Mouse (Mus musculus) stomach, embryonic 15.5 days (tissue): ENCODE results near the gene Tcp1. TPM values are rescaled to one million over a fixed set of nuclear protein-coding genes. Genes with fewer than 3 reads are reported as not detected.

ENCODE experiments used
- ATAC-seq: fragments of 200-750 bp; cut with Nextera tagmentation; 2 replicates; pipeline ENCODE4 v1.8.0; 2017; ENCODE audit warnings: low read depth, moderate number of reproducible peaks, moderate TSS enrichment; ENCODE audit not compliant: insufficient read depth, low FRiP score
- H3K27ac ChIP-seq: fragments of 300-500 bp; sonication (generic); 2 replicates; pipeline ENCODE4 v1.5.1; 2015; ENCODE audit warnings: mild to moderate bottlenecking, inconsistent platforms
- H3K27me3 ChIP-seq: fragments of 300-500 bp; sonication (generic); replicated peaks from 2 replicates; pipeline ENCODE4 v1.6.1; 2015; ENCODE audit warnings: inconsistent platforms
- H3K36me3 ChIP-seq: fragments of 300-500 bp; sonication (generic); 2 replicates; pipeline ENCODE4 v1.6.1; 2015; ENCODE audit warnings: inconsistent platforms
- H3K4me1 ChIP-seq: fragments of 300-500 bp; sonication (generic); 2 replicates; pipeline ENCODE4 v1.6.1; 2015; ENCODE audit warnings: inconsistent platforms
- H3K4me2 ChIP-seq: fragments of 300-500 bp; sonication (generic); 2 replicates; pipeline ENCODE4 v1.6.1; 2015; ENCODE audit warnings: mild to moderate bottlenecking, inconsistent platforms
- H3K4me3 ChIP-seq: fragments of 300-500 bp; sonication (generic); replicated peaks from 2 replicates; pipeline ENCODE4 v1.5.1; 2015; ENCODE audit warnings: inconsistent platforms
- H3K9ac ChIP-seq: fragments of 300-500 bp; sonication (generic); 2 replicates; pipeline ENCODE4 v1.6.1; 2015; ENCODE audit warnings: inconsistent platforms
- H3K9me3 ChIP-seq: fragments of 300-500 bp; sonication (generic); 2 replicates; pipeline ENCODE4 v1.6.1; 2016; ENCODE audit warnings: inconsistent platforms
- WGBS: fragments of 180-500 bp; shearing (Covaris S2); methylation state at CpG from one replicate; pipeline ENCODE4 v1.1.7; 2015; 5-methylcytosine and 5-hydroxymethylcytosine counted together
- polyA plus RNA-seq: library from polyadenylated mRNA; unstranded; fragments of >200 nt; fragmentation: Nextera tagmentation; extraction: Ambion mirVana; gene quantifications from 2 replicates; pipeline ENCODE4 v1.2.1, GENCODE M21; 2015

Gene Tcp1
- polyA plus RNA-seq = 369 and 399 TPM in 2 replicates

DNA sequence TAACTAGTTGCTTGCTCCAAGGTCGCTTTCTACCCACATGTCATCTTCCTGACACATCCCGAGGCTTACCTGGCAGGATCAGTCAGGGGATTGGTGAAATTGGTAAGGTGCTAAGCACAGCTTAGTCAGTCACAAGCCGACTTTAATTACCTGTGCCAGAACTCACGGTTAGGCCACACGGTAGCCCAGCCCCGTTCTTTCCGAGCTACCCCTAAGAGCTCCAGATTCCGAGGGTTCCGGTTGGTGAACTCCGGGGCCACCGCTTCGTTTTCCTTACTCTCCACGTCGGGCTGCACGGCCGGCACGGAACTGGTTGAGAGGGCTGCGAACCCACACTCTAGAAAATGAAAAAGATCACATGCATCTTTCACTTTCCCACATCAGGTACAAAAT lies at the start of gene Tcp1:
TSS of gene Tcp1 (plus strand) at position 214 of the 393 bp plus-strand sequence.
- ATAC-seq = no peak
- H3K36me3 ChIP-seq = peaks cover 40% of the 10 kb centered on the region
- no peaks in the 10 kb centered on the region for H3K27me3 ChIP-seq
- WGBS = 0% methylated on average over 18 of the region's 18 CpGs
- peak within 1 kb of the TSS; percentile 77 for H3K4me3 ChIP-seq
- H3K4me1 ChIP-seq = no peaks in the 10 kb centered on the region
- peak within 1 kb of the TSS; percentile 86 for H3K27ac ChIP-seq
- H3K4me2 ChIP-seq = peak within 1 kb of the TSS; percentile 67
- H3K9me3 ChIP-seq = no peaks in the 10 kb centered on the region
- H3K9ac ChIP-seq = peak within 1 kb of the TSS; percentile 87

DNA sequence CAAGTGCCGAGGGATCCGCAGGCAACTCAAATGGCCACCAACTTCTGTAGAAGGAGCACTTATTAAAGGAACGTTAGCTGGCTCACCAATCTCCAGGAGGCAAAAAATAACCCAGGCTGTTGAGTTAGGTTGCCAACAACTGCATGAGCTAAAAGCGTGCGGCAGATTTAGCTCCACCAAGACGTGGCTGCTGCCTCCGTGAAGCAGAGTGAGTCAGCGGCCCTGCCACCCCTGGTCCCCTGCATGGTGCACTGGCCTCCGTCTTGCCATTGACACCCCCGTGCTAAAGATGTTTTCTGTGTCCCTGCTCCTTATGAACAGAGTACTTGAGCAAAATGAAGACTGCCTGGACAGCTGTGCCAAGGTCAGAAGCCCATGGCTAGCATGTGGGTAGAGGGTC lies 48.6 kb upstream of the Tcp1 start:
- Histone ChIP-seq H3K36me3 (no peaks in the 10 kb centered on the region), H3K27ac (no peak overlapping the region), H3K27me3 (no peaks in the 10 kb centered on the region), H3K9ac (no peak overlapping the region), H3K9me3 (no peaks in the 10 kb centered on the region), H3K4me3 (no peak overlapping the region), H3K4me1 (0 out of 2 replicates have a peak, but pooled peaks cover 8% of the 10 kb centered on the region), H3K4me2 (no peak overlapping the region)
- ATAC-seq = no peak
- 86% methylated on average over 10 of the region's 10 CpGs for WGBS

DNA sequence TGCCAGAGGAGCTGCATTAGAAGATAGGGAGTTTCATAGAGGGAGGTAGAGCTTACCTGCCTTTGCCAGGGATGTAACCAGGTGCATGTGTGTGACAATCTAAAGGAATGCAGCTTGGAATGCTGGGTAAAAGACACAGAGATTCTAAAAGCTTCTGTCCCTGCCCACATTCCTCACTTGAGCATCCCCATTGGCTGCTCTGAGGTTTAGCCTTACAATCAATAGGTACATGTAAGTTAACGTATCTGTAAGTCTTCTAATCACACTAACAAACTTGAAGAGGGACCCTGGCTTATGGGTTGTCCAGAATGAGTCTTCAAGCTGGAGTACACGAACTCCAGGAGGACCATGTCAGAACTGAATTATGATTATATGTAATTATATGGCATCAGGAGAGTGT lies 47.5 kb upstream of the Tcp1 start, which contains the start of gene Mas1:
TSS of gene Mas1 (minus strand) at position 101 of the 400 bp plus-strand sequence.
- ATAC-seq = no peak
- no peaks in the 10 kb centered on the region for H3K9me3 ChIP-seq
- 0 out of 2 replicates have a peak, but pooled peaks cover 8% of the 10 kb centered on the region for H3K4me1 ChIP-seq
- H3K4me2 ChIP-seq = no peak within 1 kb of the TSS
- no peaks in the 10 kb centered on the region for H3K27me3 ChIP-seq
- no peak within 1 kb of the TSS for H3K27ac ChIP-seq
- no peaks in the 10 kb centered on the region for H3K36me3 ChIP-seq
- H3K9ac ChIP-seq = no peak within 1 kb of the TSS
- 25% methylated on average over 2 of the region's 2 CpGs for WGBS
- H3K4me3 ChIP-seq = no peak within 1 kb of the TSS

DNA sequence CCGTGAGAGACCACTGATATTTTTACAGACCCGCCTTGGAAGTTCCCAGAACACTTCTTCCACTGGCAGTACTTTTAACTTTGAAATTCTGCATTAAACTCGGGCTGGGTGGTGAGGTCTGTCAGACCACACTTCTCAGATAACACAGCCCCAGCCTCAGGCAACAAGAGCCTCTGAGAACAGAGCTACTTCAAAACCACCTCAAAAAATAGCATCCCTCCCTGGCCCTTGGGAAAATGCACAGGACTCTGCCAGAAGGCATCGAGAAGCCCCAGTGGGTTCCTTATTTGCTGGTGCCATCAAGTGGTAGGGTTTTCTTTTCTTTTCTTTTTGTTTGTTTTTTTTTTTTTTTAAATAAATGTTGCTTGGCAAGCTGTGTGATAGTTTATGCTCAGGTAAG lies 46.9 kb upstream of the Tcp1 start:
- Histone ChIP-seq H3K36me3 (no peaks in the 10 kb centered on the region), H3K4me2 (no peak overlapping the region), H3K9me3 (no peaks in the 10 kb centered on the region), H3K4me3 (no peak overlapping the region), H3K4me1 (0 out of 2 replicates have a peak, but pooled peaks cover 8% of the 10 kb centered on the region), H3K27me3 (no peaks in the 10 kb centered on the region), H3K9ac (no peak overlapping the region), H3K27ac (no peak overlapping the region)
- no peak for ATAC-seq
- WGBS = 16% methylated on average over 4 of the region's 4 CpGs

DNA sequence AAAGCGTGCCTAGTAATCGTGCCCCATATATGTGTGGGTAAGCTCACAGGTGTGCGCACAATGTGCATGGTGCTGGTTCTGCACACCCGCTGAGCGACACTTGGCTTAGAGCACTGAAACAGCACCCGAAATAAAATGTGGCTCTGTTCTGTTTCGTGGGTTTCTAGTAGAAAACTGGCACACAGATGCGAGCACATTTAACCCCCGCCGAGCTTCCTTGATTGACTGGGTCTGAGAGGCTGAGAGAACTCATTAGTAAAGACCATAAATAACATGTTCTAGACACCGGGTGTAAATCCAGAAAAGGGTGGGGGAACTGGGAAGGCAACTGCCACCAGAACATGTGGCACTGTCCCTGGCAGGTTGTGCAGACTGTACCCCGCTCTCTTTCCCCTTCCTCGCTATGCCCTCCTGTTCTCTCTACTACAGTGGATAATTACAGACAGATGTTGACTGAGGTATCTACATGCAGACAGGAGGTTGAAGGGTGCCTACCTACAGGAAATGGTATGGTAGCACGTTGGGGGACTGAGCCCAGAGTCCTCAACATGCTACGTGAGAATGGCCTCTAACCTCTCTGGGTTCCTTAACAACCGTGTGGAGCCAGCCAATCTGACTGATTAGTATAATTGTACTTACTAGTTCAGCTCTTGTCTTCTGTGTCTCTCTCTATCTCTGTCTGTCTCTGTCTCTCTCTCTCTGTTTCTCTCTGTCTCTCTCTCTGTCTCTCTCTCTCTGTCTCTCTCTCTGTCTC lies 43.0 kb upstream of the Tcp1 start:
- Histone ChIP-seq H3K4me1 (0 out of 2 replicates have a peak, but pooled peaks cover 8% of the 10 kb centered on the region), H3K4me2 (no peak overlapping the region), H3K4me3 (no peak overlapping the region), H3K27me3 (no peaks in the 10 kb centered on the region), H3K27ac (no peak overlapping the region), H3K36me3 (no peaks in the 10 kb centered on the region), H3K9me3 (no peaks in the 10 kb centered on the region), H3K9ac (no peak overlapping the region)
- ATAC-seq = no peak
- WGBS = 65% methylated on average over 16 of the region's 16 CpGs

DNA sequence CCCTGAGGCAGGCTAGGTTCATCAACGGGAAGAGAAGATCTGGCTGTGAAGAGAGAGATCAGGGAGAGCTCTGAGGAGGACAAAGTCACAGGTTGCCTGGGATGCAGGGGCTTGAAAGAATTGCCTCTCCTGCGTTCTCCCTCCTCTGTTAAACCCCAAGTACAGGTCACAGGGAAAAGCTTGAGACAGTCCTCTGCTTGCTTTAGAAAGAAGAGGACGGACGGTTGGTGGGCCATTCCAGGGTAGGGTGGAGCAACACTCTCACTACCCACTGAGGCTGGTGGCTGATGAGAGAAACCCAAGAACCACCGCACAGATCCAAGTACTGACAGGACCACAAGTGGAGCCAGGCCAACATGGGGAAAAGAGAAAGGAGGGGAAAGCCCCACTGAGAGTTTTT lies 39.8 kb upstream of the Tcp1 start, which contains the start of gene Mrgprh:
TSS of gene Mrgprh (plus strand) at position 301 of the 400 bp plus-strand sequence.
- no peaks in the 10 kb centered on the region for H3K4me1 ChIP-seq
- H3K9ac ChIP-seq = no peak within 1 kb of the TSS
- 74% methylated on average over 5 of the region's 5 CpGs for WGBS
- no peak within 1 kb of the TSS for H3K4me2 ChIP-seq
- no peaks in the 10 kb centered on the region for H3K9me3 ChIP-seq
- no peaks in the 10 kb centered on the region for H3K36me3 ChIP-seq
- no peaks in the 10 kb centered on the region for H3K27me3 ChIP-seq
- H3K27ac ChIP-seq = no peak within 1 kb of the TSS
- ATAC-seq = no peak
- no peak within 1 kb of the TSS for H3K4me3 ChIP-seq

DNA sequence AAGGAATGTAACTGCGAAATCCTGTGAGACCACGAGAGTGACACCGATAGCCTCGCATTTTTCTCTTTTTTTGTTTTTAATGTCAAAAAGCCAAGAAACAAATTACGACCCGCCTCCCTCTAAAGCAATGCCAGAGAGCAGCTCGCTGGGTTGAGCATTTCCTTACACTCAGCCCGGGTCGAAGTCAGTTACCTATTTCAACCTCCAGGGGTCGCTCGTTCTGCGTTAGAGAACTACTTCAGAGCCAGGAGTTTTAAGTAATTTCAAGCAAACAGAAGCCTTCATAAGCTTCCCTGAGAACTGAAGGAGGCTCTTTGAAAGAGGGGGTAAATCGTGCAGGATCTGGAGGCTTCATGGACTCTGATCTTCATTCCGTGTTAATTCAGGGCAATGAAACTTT lies 35.3 kb upstream of the Tcp1 start:
- no peak overlapping the region for H3K9ac ChIP-seq
- no peaks in the 10 kb centered on the region for H3K27me3 ChIP-seq
- no peaks in the 10 kb centered on the region for H3K36me3 ChIP-seq
- 4% methylated on average over 14 of the region's 14 CpGs for WGBS
- no peak overlapping the region; the same call in 1 of the 2 replicates for H3K4me3 ChIP-seq
- peak; percentile 50; the same call in 1 of the 2 replicates for ATAC-seq
- H3K4me1 ChIP-seq = no peaks in the 10 kb centered on the region
- no peaks in the 10 kb centered on the region for H3K9me3 ChIP-seq
- no peak overlapping the region for H3K27ac ChIP-seq
- H3K4me2 ChIP-seq = peak overlapping the region; percentile 43

DNA sequence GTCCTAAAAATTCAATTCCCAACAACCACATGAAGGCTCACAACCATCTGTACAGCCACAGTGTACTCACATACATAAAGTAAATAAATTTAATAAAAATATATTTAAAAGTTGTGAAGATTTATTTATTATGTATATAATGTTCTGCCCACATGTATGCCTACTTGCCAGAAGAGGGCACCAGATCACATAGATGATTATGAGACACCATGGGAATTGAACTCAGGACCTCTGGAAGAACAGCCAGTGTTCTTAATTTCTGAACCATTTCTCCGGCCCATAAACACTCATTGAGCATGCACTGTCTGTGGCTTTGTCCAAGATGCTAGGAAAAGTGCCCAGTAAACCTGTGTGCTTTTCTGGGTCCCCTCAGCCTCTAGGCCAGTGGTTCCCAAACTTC lies 34.3 kb upstream of the Tcp1 start:
- ATAC-seq = no peak
- Histone ChIP-seq H3K36me3 (no peaks in the 10 kb centered on the region), H3K4me3 (no peak overlapping the region), H3K9me3 (no peaks in the 10 kb centered on the region), H3K27me3 (no peaks in the 10 kb centered on the region), H3K9ac (no peak overlapping the region), H3K4me2 (no peak overlapping the region), H3K27ac (no peak overlapping the region), H3K4me1 (no peaks in the 10 kb centered on the region)
- WGBS = 79% methylated on average over 1 of the region's 1 CpGs

DNA sequence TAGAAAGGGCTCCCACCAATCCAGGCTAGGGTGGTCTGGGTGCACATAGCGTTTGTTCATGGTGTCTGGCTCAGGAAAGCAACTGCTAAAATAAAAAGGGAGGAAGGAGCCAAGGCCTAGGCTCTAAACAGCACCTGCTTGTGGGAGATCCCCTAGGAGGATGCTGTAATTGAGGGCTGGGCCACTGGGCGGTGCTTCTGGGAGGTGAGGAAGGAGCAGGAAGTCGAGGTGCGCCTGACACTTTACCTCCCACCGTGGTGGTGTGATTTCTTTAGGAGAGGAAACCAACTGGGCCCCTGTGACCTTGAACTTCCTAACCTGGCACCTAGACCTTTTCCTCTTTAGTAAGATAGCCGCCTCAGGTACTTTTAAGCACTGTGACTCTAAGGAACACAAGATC lies 28.9 kb upstream of the Tcp1 start:
- no peaks in the 10 kb centered on the region for H3K27me3 ChIP-seq
- no peaks in the 10 kb centered on the region for H3K9me3 ChIP-seq
- ATAC-seq = no peak
- no peak overlapping the region for H3K9ac ChIP-seq
- no peak overlapping the region for H3K27ac ChIP-seq
- no peak overlapping the region for H3K4me2 ChIP-seq
- no peak overlapping the region for H3K4me3 ChIP-seq
- no peaks in the 10 kb centered on the region for H3K36me3 ChIP-seq
- peaks cover 3% of the 10 kb centered on the region; the same call in 1 of the 2 replicates for H3K4me1 ChIP-seq
- WGBS = 38% methylated on average over 6 of the region's 6 CpGs

DNA sequence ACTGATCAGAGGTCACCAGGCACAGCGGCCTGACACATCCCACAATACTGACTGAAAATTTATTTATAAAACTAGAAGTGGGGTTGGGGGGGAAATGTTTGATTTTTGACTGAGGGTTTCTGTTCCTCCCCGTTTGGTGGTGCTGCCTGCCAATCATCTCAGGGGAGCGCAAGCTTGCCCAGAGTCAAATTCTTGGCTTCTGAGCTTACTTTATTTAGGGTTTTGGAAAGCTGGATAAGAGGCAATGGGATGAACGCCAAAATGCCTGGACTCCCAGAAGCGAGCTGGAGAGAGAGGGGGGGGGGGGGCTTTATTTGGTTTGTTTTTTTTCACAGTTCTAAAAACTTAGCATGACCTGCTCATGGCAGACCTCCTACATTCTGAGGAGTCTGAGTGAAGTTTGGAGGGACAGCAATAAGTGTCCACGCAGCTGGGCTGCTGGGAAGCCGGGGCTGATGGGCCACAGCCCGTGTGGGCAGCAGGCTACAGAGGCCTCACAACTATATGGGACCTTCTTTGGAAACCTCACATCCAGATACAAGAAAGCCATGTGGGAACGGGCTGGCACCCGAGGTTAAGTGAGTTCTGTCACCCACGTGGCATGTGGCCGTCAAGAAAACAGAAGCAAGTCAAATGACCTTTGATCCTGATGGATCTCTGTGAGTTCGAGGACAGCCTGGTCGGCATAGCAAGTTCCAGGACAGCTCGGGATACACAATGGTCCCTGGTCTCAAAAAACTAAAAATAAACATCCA lies 28.3 kb upstream of the Tcp1 start:
- ATAC-seq = no peak
- Histone ChIP-seq H3K4me3 (no peak overlapping the region), H3K36me3 (no peaks in the 10 kb centered on the region), H3K27me3 (no peaks in the 10 kb centered on the region), H3K9ac (no peak overlapping the region), H3K4me1 (peaks cover 3% of the 10 kb centered on the region; the same call in 1 of the 2 replicates), H3K27ac (no peak overlapping the region), H3K4me2 (no peak overlapping the region), H3K9me3 (no peaks in the 10 kb centered on the region)
- WGBS = 62% methylated on average over 15 of the region's 15 CpGs

DNA sequence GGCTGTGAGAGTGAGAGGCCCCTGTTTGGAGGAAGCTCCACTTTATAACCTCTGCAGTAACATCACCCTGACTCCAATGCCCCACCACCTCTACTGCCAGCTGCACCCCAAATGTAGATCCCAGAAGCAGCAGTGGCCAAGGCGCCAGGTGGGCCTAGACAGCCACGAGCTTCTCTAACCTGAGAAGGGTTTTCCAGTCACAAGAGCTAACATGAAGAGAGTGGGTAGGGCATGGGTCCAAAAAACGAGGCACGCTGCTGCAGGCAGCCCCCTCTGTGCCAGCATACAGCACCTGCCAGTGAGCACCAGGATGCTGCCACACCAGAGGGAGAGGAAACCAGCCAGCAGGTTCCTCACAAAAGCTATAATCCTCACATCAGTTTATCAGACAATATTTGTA lies 24.4 kb upstream of the Tcp1 start:
- Histone ChIP-seq H3K9me3 (no peaks in the 10 kb centered on the region), H3K36me3 (no peaks in the 10 kb centered on the region), H3K9ac (no peak overlapping the region), H3K27me3 (no peaks in the 10 kb centered on the region), H3K4me3 (no peak overlapping the region), H3K27ac (no peak overlapping the region), H3K4me1 (peaks cover 3% of the 10 kb centered on the region; the same call in 1 of the 2 replicates), H3K4me2 (no peak overlapping the region)
- WGBS = 93% methylated on average over 4 of the region's 4 CpGs
- ATAC-seq = no peak

DNA sequence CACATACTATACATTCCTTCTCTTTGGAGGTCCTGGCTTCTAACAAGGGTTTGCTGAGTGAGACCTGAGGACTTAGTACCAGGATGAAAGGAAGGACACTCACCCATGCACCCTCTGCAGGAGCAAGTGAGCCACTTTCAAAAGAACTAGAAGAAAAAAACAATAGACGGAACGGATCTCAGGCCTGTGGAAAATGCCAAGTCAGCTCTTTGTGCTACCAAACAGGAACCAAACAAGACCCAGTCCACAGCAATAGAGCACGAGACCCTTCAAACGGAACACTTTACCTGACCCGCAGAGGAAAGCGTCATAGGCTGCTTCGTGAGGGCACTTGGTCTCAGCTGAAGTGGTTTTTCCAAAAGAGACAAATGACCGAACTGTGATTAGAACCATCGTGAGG lies 23.5 kb upstream of the Tcp1 start:
- H3K4me1 ChIP-seq = 0 out of 2 replicates have a peak, but pooled peaks cover 3% of the 10 kb centered on the region
- no peaks in the 10 kb centered on the region for H3K9me3 ChIP-seq
- no peaks in the 10 kb centered on the region for H3K27me3 ChIP-seq
- no peaks in the 10 kb centered on the region for H3K36me3 ChIP-seq
- ATAC-seq = no peak
- H3K4me3 ChIP-seq = no peak overlapping the region
- no peak overlapping the region for H3K9ac ChIP-seq
- WGBS = 86% methylated on average over 9 of the region's 9 CpGs
- H3K27ac ChIP-seq = no peak overlapping the region
- no peak overlapping the region for H3K4me2 ChIP-seq
